Mouse (Mus musculus): ENCODE results near the gene Slc25a33.

Slc25a33 gene

GRCm38 (mm10) chr4:149794966-149795477 is 20.9 kb upstream of the Slc25a33 start:
- no peak for DNase-seq (ENCODE audit: extremely low spot score, low spot score)

GRCm38 (mm10) chr4:149794010-149794338 is 19.9 kb upstream of the Slc25a33 start:
- DNase-seq (ENCODE audit: extremely low spot score, low spot score) = no peak

GRCm38 (mm10) chr4:149793156-149794009 is 19.3 kb upstream of the Slc25a33 start:
- DNase-seq (ENCODE audit: extremely low spot score, low spot score) = no peak

- no peak for DNase-seq (ENCODE audit: extremely low spot score, low spot score)
Observed at GRCm38 (mm10) chr4:149792159-149792800, 18.2 kb upstream of the Slc25a33 start.

GRCm38 (mm10) chr4:149791470-149791869 is 17.4 kb upstream of the Slc25a33 start:
- no peak for DNase-seq (ENCODE audit: extremely low spot score, low spot score)

GRCm38 (mm10) chr4:149790969-149791368 is 16.9 kb upstream of the Slc25a33 start:
- DNase-seq (ENCODE audit: extremely low spot score, low spot score) = no peak

GRCm38 (mm10) chr4:149790546-149790945 is 16.5 kb upstream of the Slc25a33 start:
- DNase-seq (ENCODE audit: extremely low spot score, low spot score) = no peak

GRCm38 (mm10) chr4:149789421-149790194 is 15.5 kb upstream of the Slc25a33 start:
- no peak for DNase-seq (ENCODE audit: extremely low spot score, low spot score)

GRCm38 (mm10) chr4:149784901-149785300 is 10.8 kb upstream of the Slc25a33 start:
- no peak for DNase-seq (ENCODE audit: extremely low spot score, low spot score)

- no peak for DNase-seq (ENCODE audit: extremely low spot score, low spot score)
Observed at GRCm38 (mm10) chr4:149784371-149784770, 10.3 kb upstream of the Slc25a33 start.

- DNase-seq (ENCODE audit: extremely low spot score, low spot score) = no peak
Observed at GRCm38 (mm10) chr4:149782975-149783374, 8.9 kb upstream of the Slc25a33 start.

GRCm38 (mm10) chr4:149780565-149781356 is 6.7 kb upstream of the Slc25a33 start:
- DNase-seq (ENCODE audit: extremely low spot score, low spot score) = no peak

- no peak for DNase-seq (ENCODE audit: extremely low spot score, low spot score)
Observed at GRCm38 (mm10) chr4:149779966-149780365, 5.9 kb upstream of the Slc25a33 start.

- DNase-seq (ENCODE audit: extremely low spot score, low spot score) = no peak
Observed at GRCm38 (mm10) chr4:149777126-149777525, 3.0 kb upstream of the Slc25a33 start.

- DNase-seq (ENCODE audit: extremely low spot score, low spot score) = no peak
Observed at GRCm38 (mm10) chr4:149775760-149776362, 1.8 kb upstream of the Slc25a33 start.

- no peak for DNase-seq (ENCODE audit: extremely low spot score, low spot score)
Observed at GRCm38 (mm10) chr4:149775330-149775729, 1.3 kb upstream of the Slc25a33 start.

GRCm38 (mm10) chr4:149773408-149774093 is 526 bp downstream of the Slc25a33 start:
- DNase-seq (ENCODE audit: extremely low spot score, low spot score) = no peak

GRCm38 (mm10) chr4:149772394-149772793 is 1.7 kb downstream of the Slc25a33 start:
- DNase-seq (ENCODE audit: extremely low spot score, low spot score) = no peak

GRCm38 (mm10) chr4:149765201-149765600 is 8.9 kb downstream of the Slc25a33 start:
- DNase-seq (ENCODE audit: extremely low spot score, low spot score) = no peak

- no peak for DNase-seq (ENCODE audit: extremely low spot score, low spot score)
Observed at GRCm38 (mm10) chr4:149763335-149763734, 10.7 kb downstream of the Slc25a33 start.

All from neural tube, embryonic 10.5 days (tissue).